Mouse (Mus musculus) midbrain, embryonic 11.5 days (tissue): Measurements from ENCODE around the gene Map7d1. TPM values are rescaled to one million over a fixed set of nuclear protein-coding genes. Genes with fewer than 3 reads are reported as not detected.

Source experiments
- ATAC-seq: fragments of 200-750 bp; cut with Nextera tagmentation; 2 replicates; pipeline ENCODE4 v1.8.0; 2017; ENCODE audit warnings: moderate TSS enrichment, moderate library complexity; ENCODE audit not compliant: low FRiP score
- DNase-seq: peaks from one replicate; pipeline ENCODE4 v3.0.0; 2015; ENCODE audit warnings: low spot score; ENCODE audit errors: missing footprints
- H3K27ac ChIP-seq: fragments of 300-500 bp; sonication (generic); 2 replicates; pipeline ENCODE4 v1.5.1; 2014; ENCODE audit warnings: low read depth, low read length
- H3K27me3 ChIP-seq: fragments of 300-500 bp; sonication (generic); 2 replicates; pipeline ENCODE4 v1.6.1; 2014; ENCODE audit warnings: mild to moderate bottlenecking, low read length, moderate library complexity, mixed read lengths; ENCODE audit not compliant: control insufficient read depth, insufficient read depth
- H3K36me3 ChIP-seq: fragments of 300-500 bp; sonication (generic); 2 replicates; pipeline ENCODE4 v1.6.1; 2014; ENCODE audit warnings: mild to moderate bottlenecking, low read length, moderate library complexity, mixed read lengths; ENCODE audit not compliant: control insufficient read depth, insufficient read depth
- H3K4me1 ChIP-seq: fragments of 300-500 bp; sonication (generic); 2 replicates; pipeline ENCODE4 v1.6.1; 2014; ENCODE audit warnings: low read length; ENCODE audit not compliant: control insufficient read depth, insufficient read depth
- H3K4me2 ChIP-seq: fragments of 300-500 bp; sonication (generic); 2 replicates; pipeline ENCODE4 v1.6.1; 2014; ENCODE audit warnings: mild to moderate bottlenecking, moderate library complexity
- H3K4me3 ChIP-seq: fragments of 300-500 bp; sonication (generic); 2 replicates; pipeline ENCODE4 v1.5.1; 2014; ENCODE audit warnings: low read depth, low read length
- H3K9ac ChIP-seq: fragments of 300-500 bp; sonication (generic); 2 replicates; pipeline ENCODE4 v1.6.1; 2014; ENCODE audit warnings: low read length
- H3K9me3 ChIP-seq: fragments of 300-500 bp; sonication (generic); 2 replicates; pipeline ENCODE4 v1.6.1; 2016; ENCODE audit warnings: low read length; ENCODE audit not compliant: control insufficient read depth
- WGBS: fragments of 180-500 bp; shearing (Covaris S2); extraction: QIAGEN DNeasy Blood & Tissue Kit; methylation state at CpG from one replicate; pipeline ENCODE4 v1.1.7; 2014; 5-methylcytosine and 5-hydroxymethylcytosine counted together
- polyA plus RNA-seq: library from polyadenylated mRNA; unstranded; fragments of >200 nt; fragmentation: Nextera tagmentation; extraction: Ambion mirVana; gene quantifications from 2 replicates; pipeline ENCODE4 v1.2.1, GENCODE M21; 2014

Gene Map7d1
- polyA plus RNA-seq, 1 experiment from 2014 or later, result 68.7 TPM

- 8% methylated on average over 13 of the region's 13 CpGs for WGBS
- no peak overlapping the region for H3K4me2 ChIP-seq
- no peaks in the 10 kb centered on the region for H3K27me3 ChIP-seq
- no peak overlapping the region for H3K27ac ChIP-seq
- H3K36me3 ChIP-seq, result 0 out of 2 replicates have a peak, but pooled peaks cover 4% of the 10 kb centered on the region
- no peak overlapping the region for H3K4me3 ChIP-seq
- H3K9me3 ChIP-seq, result no peaks in the 10 kb centered on the region
- H3K4me1 ChIP-seq, result peaks cover 5% of the 10 kb centered on the region
- DNase-seq (peak; percentile 94), ATAC-seq (peak; percentile 44; the same call in 1 of the 2 replicates)
- no peak overlapping the region for H3K9ac ChIP-seq
Observed at GRCm38 (mm10) chr4:126277906-126278564, 21.9 kb upstream of the Map7d1 start.

GRCm38 (mm10) chr4:126275681-126276131, 19.6 kb upstream of the Map7d1 start:
- DNase-seq, result no peak
- 92% methylated on average over 13 of the region's 13 CpGs for WGBS
- H3K27me3 ChIP-seq, result no peaks in the 10 kb centered on the region
- no peak overlapping the region for H3K4me3 ChIP-seq
- no peak overlapping the region for H3K4me2 ChIP-seq
- peaks cover 5% of the 10 kb centered on the region for H3K4me1 ChIP-seq
- H3K27ac ChIP-seq, result no peak overlapping the region
- 0 out of 2 replicates have a peak, but pooled peaks cover 4% of the 10 kb centered on the region for H3K36me3 ChIP-seq
- H3K9ac ChIP-seq, result no peak overlapping the region
- no peaks in the 10 kb centered on the region for H3K9me3 ChIP-seq
- ATAC-seq, result no peak

GRCm38 (mm10) chr4:126275081-126275480, 18.9 kb upstream of the Map7d1 start:
- ATAC-seq, result no peak
- 93% methylated on average over 4 of the region's 4 CpGs for WGBS
- Histone ChIP-seq H3K4me3 (no peak overlapping the region), H3K36me3 (0 out of 2 replicates have a peak, but pooled peaks cover 4% of the 10 kb centered on the region), H3K4me1 (peaks cover 5% of the 10 kb centered on the region), H3K9me3 (no peaks in the 10 kb centered on the region), H3K27me3 (no peaks in the 10 kb centered on the region), H3K4me2 (no peak overlapping the region), H3K27ac (no peak overlapping the region), H3K9ac (no peak overlapping the region)
- DNase-seq, result peak; percentile 31

GRCm38 (mm10) chr4:126273753-126274152, 17.6 kb upstream of the Map7d1 start:
- H3K9ac ChIP-seq, result no peak overlapping the region
- DNase-seq (peak; percentile 35), ATAC-seq (no peak)
- 0 out of 2 replicates have a peak, but pooled peaks cover 4% of the 10 kb centered on the region for H3K36me3 ChIP-seq
- H3K27me3 ChIP-seq, result no peaks in the 10 kb centered on the region
- H3K9me3 ChIP-seq, result no peaks in the 10 kb centered on the region
- 73% methylated on average over 13 of the region's 13 CpGs for WGBS
- H3K4me3 ChIP-seq, result no peak overlapping the region
- peaks cover 5% of the 10 kb centered on the region for H3K4me1 ChIP-seq
- no peak overlapping the region for H3K4me2 ChIP-seq
- H3K27ac ChIP-seq, result no peak overlapping the region

- H3K9ac ChIP-seq, result no peak overlapping the region
- H3K36me3 ChIP-seq, result 0 out of 2 replicates have a peak, but pooled peaks cover 4% of the 10 kb centered on the region
- H3K4me2 ChIP-seq, result no peak overlapping the region
- H3K9me3 ChIP-seq, result no peaks in the 10 kb centered on the region
- peak; percentile 49 for DNase-seq
- WGBS, result 85% methylated on average over 3 of the region's 3 CpGs
- ATAC-seq, result no peak
- H3K4me3 ChIP-seq, result no peak overlapping the region
- no peaks in the 10 kb centered on the region for H3K4me1 ChIP-seq
- no peak overlapping the region for H3K27ac ChIP-seq
- H3K27me3 ChIP-seq, result no peaks in the 10 kb centered on the region
Observed at GRCm38 (mm10) chr4:126269292-126269691, 13.1 kb upstream of the Map7d1 start.

- no peaks in the 10 kb centered on the region for H3K27me3 ChIP-seq
- ATAC-seq (peak; percentile 94), DNase-seq (peak; percentile 100)
- WGBS, result under 1% methylated on average over 46 of the region's 46 CpGs
- H3K4me1 ChIP-seq, result peaks cover 37% of the 10 kb centered on the region
- H3K4me3 ChIP-seq, result peak within 1 kb of the TSS; percentile 76
- peak within 1 kb of the TSS; percentile 27 for H3K27ac ChIP-seq
- H3K36me3 ChIP-seq, result no peaks in the 10 kb centered on the region
- H3K4me2 ChIP-seq, result peak within 1 kb of the TSS; percentile 83
- no peaks in the 10 kb centered on the region for H3K9me3 ChIP-seq
- H3K9ac ChIP-seq, result peak within 1 kb of the TSS; percentile 82
Observed at GRCm38 (mm10) chr4:126262119-126262807, 6.1 kb upstream of the Map7d1 start, which contains the start of gene Trappc3. Gene Trappc3 (plus strand): TSS chr4:126262325.

GRCm38 (mm10) chr4:126261675-126262074, 5.5 kb upstream of the Map7d1 start:
- 56% methylated on average over 7 of the region's 7 CpGs for WGBS
- peaks cover 43% of the 10 kb centered on the region for H3K4me1 ChIP-seq
- no peak overlapping the region for H3K27ac ChIP-seq
- ATAC-seq, result no peak
- no peak overlapping the region for H3K4me3 ChIP-seq
- no peaks in the 10 kb centered on the region for H3K27me3 ChIP-seq
- DNase-seq, result no peak
- no peaks in the 10 kb centered on the region for H3K36me3 ChIP-seq
- H3K9ac ChIP-seq, result no peak overlapping the region
- no peaks in the 10 kb centered on the region for H3K9me3 ChIP-seq
- no peak overlapping the region for H3K4me2 ChIP-seq

- no peaks in the 10 kb centered on the region for H3K27me3 ChIP-seq
- no peak overlapping the region for H3K4me3 ChIP-seq
- 72% methylated on average over 6 of the region's 6 CpGs for WGBS
- no peaks in the 10 kb centered on the region for H3K9me3 ChIP-seq
- DNase-seq (peak; percentile 81), ATAC-seq (no peak)
- H3K4me2 ChIP-seq, result no peak overlapping the region; the same call in 1 of the 2 replicates
- H3K27ac ChIP-seq, result no peak overlapping the region; the same call in 1 of the 2 replicates
- H3K36me3 ChIP-seq, result no peaks in the 10 kb centered on the region
- peak overlapping the region; percentile 17; the same call in 1 of the 2 replicates for H3K9ac ChIP-seq
- H3K4me1 ChIP-seq, result peaks cover 43% of the 10 kb centered on the region
Observed at GRCm38 (mm10) chr4:126261266-126261665, 5.1 kb upstream of the Map7d1 start.
